ENCODE assay signal across 8 mouse cellular contexts in genomic region chr3:95986001-95986622, GRCm38 (mm10). TPM values are rescaled to one million over a fixed set of nuclear protein-coding genes. Genes with fewer than 3 reads are reported as not detected.
DNase-seq lines count a peak whose midpoint lies in the region; ATAC-seq and TF ChIP-seq lines count a peak whose summit lies in the region.

No protein-coding gene starts in this region.

- H3K27me3 ChIP-seq in spleen, adult 2 months (ENCODE audit: control insufficient read depth, insufficient read depth, low read length) = no peaks in the 10 kb centered on the region
- H3K27me3 ChIP-seq in heart, embryonic 14.5 days (ENCODE audit: control insufficient read depth, insufficient read depth, low read length) = no peaks in the 10 kb centered on the region

- no peak for DNase-seq in spleen, adult 2 months (ENCODE audit: low read depth in 1 of 2, low spot score in 2 of 2)
- DNase-seq in spleen, adult 12 weeks (ENCODE audit: low spot score) = no peak
- peak; percentile 57 to 67 for DNase-seq in layer of hippocampus, postnatal 14 days (ENCODE audit: low spot score in 2 of 2)
- peak; percentile 59 to 76 for DNase-seq in right cerebral cortex, postnatal 36 days (ENCODE audit: low spot score in 2 of 2)
- DNase-seq in urinary bladder, adult 18-20 months (ENCODE audit: low spot score in 2 of 2) = no peak

- WGBS in spleen, adult 2 months = 35% methylated on average over 21 of the region's 21 CpGs
- WGBS in heart, embryonic 14.5 days = 2% methylated on average over 21 of the region's 21 CpGs

- ATAC-seq in heart, embryonic 14.5 days (ENCODE audit: insufficient number of reproducible peaks, insufficient read depth, low FRiP score, low read depth) = no peak
- ATAC-seq in megakaryocyte, adult 5-6 weeks (ENCODE audit: poor library complexity, severe bottlenecking) = 0 out of 2 replicates have a peak, but pooled peaks have one; percentile 14

- peak overlapping the region; percentile 36; the same call in 1 of the 2 replicates for H3K4me3 ChIP-seq in spleen, adult 2 months (ENCODE audit: extremely low read depth, insufficient read depth, insufficient read length)
- H3K4me3 ChIP-seq in cortical plate, adult 2 months (ENCODE audit: insufficient read depth, low read length) = no peak overlapping the region
- H3K4me3 ChIP-seq in heart, embryonic 14.5 days (ENCODE audit: control insufficient read depth in 1 of 2, insufficient read depth in 1 of 2, low read depth in 1 of 2, low read length in 2 of 2) = peak overlapping the region in 1 of 2 experiments; percentile 5; a peak in 1 of 4 replicates

- peak overlapping the region; percentile 70 for H3K9ac ChIP-seq in heart, embryonic 14.5 days (ENCODE audit: low read length)

- 0 out of 2 replicates have a peak, but pooled peaks cover 4% of the 10 kb centered on the region for H3K9me3 ChIP-seq in heart, embryonic 14.5 days (ENCODE audit: control insufficient read depth, low read length)

- TF ChIP-seq CTCF in spleen, adult 2 months (IDR thresholded peaks at IDR 0.05; ENCODE audit: extremely low read depth, insufficient read depth, insufficient read length, insufficient replicate concordance) = no peak
- TF ChIP-seq CTCF in cortical plate, adult 2 months (IDR thresholded peaks at IDR 0.05; ENCODE audit: extremely low read depth, insufficient read depth, low read length) = no peak

- peaks cover 22% of the 10 kb centered on the region for H3K36me3 ChIP-seq in spleen, adult 2 months (ENCODE audit: control insufficient read depth, insufficient read depth, low read length)
- peaks cover 39% of the 10 kb centered on the region for H3K36me3 ChIP-seq in heart, embryonic 14.5 days (ENCODE audit: control insufficient read depth, insufficient read depth, low read length)

- H3K4me1 ChIP-seq in spleen, adult 2 months (ENCODE audit: control insufficient read depth, insufficient read depth, insufficient read length) = peaks cover 32% of the 10 kb centered on the region; the same call in 1 of the 2 replicates
- peaks cover 3% of the 10 kb centered on the region; the same call in 1 of the 2 replicates for H3K4me1 ChIP-seq in cortical plate, adult 2 months (ENCODE audit: control insufficient read depth, insufficient read depth, low read length)
- peaks cover 34 to 56% of the 10 kb centered on the region in 2 experiments for H3K4me1 ChIP-seq in heart, embryonic 14.5 days (ENCODE audit: control insufficient read depth in 2 of 2, insufficient read depth in 2 of 2, low read length in 2 of 2)

- TF ChIP-seq POLR2A in spleen, adult 2 months (IDR thresholded peaks at IDR 0.05; ENCODE audit: low read depth, low read length) = no peak
- TF ChIP-seq POLR2A in cortical plate, adult 2 months (IDR thresholded peaks at IDR 0.05; ENCODE audit: extremely low read depth, insufficient read depth, low read length) = no peak

- H3K4me2 ChIP-seq in heart, embryonic 14.5 days (ENCODE audit: low read length) = peak overlapping the region; percentile 54

- peak overlapping the region; percentile 89 for H3K27ac ChIP-seq in spleen, adult 2 months (ENCODE audit: insufficient read depth, low read length)
- H3K27ac ChIP-seq in cortical plate, adult 2 months (ENCODE audit: insufficient read depth, low read length) = peak overlapping the region; percentile 73
- H3K27ac ChIP-seq in heart, embryonic 14.5 days (replicated peaks in 1 of 2; ENCODE audit: control insufficient read depth in 1 of 2, insufficient read depth in 1 of 2, low read depth in 2 of 2, low read length in 2 of 2) = peak overlapping the region; percentile 94 to 97

RNA-seq across cellular contexts. Expression of gene Plekho1, which starts 9.7 kb away (rescaled TPM):
- 60.1 and 91.7 TPM in 2 replicates for polyA plus RNA-seq in spleen, adult 2 months (2012; rRNA removed)
- 133 and 134 TPM in 2 replicates for polyA plus RNA-seq in cortical plate, adult 2 months (2012; rRNA removed)
- polyA plus RNA-seq in heart, embryonic 14.5 days (2014; fragmentation: Nextera tagmentation; extraction: Ambion mirVana) = 65.0 and 73.7 TPM in 2 replicates
- 10 to 100 TPM; 43.7 to 44.5 TPM for total RNA-seq in layer of hippocampus, postnatal 14 days (2021)
- 116 and 124 TPM in 2 replicates for total RNA-seq in megakaryocyte, adult 5-6 weeks (2015)
- 104 and 119 TPM in 2 replicates for total RNA-seq in megakaryocyte, adult 5-6 weeks (2017)

RNA-seq across cellular contexts. Expression of gene Anp32e, which starts 57.1 kb away (rescaled TPM):
- 12.7 and 21.2 TPM in 2 replicates for polyA plus RNA-seq in spleen, adult 2 months (2012; rRNA removed)
- polyA plus RNA-seq in cortical plate, adult 2 months (2012; rRNA removed) = 69.8 and 85.5 TPM in 2 replicates
- 58.3 and 65.3 TPM in 2 replicates for polyA plus RNA-seq in heart, embryonic 14.5 days (2014; fragmentation: Nextera tagmentation; extraction: Ambion mirVana)
- total RNA-seq in layer of hippocampus, postnatal 14 days (2021) = 100 to 1,000 TPM; 101 TPM
- 88.7 and 117 TPM in 2 replicates for total RNA-seq in megakaryocyte, adult 5-6 weeks (2015)
- total RNA-seq in megakaryocyte, adult 5-6 weeks (2017) = 250 and 285 TPM in 2 replicates

Comparison
In these comparisons a context has a peak if more than half of its experiments do, and no peak if none do; other contexts are left out.
1. DNase-seq: peak in layer of hippocampus, postnatal 14 days (2 of 2) and right cerebral cortex, postnatal 36 days (2 of 2); none in spleen, adult 2 months (0 of 2), spleen, adult 12 weeks (single experiment) and urinary bladder, adult 18-20 months (0 of 2).
2. Peak in every context shown above with its lines, with median percentiles within 50 percentile points of each other: H3K27ac ChIP-seq.